Mouse (Mus musculus): ENCODE data around the gene Tfam. TPM values are rescaled to one million over a fixed set of nuclear protein-coding genes. Genes with fewer than 3 reads are reported as not detected.

The Tfam gene
- polyA plus RNA-seq (2016; fragmentation: Nextera tagmentation; extraction: Ambion mirVana): 81.1 and 87.0 TPM in 2 replicates

GRCm38 (mm10) chr10:71238240-71238554 is at the start of gene Tfam:
TSS of gene Tfam (minus strand) at chr10:71238280.
- 3% methylated on average over 7 of the region's 7 CpGs for WGBS
- no peaks in the 10 kb centered on the region for H3K27me3 ChIP-seq
- H3K27ac ChIP-seq: peak within 1 kb of the TSS; percentile 69
- H3K4me3 ChIP-seq (replicated peaks): peak within 1 kb of the TSS; percentile 87
- H3K4me1 ChIP-seq: peaks cover 7% of the 10 kb centered on the region
- peak within 1 kb of the TSS; percentile 77 for H3K9ac ChIP-seq
- H3K36me3 ChIP-seq (replicated peaks): peaks cover 21% of the 10 kb centered on the region
- peak within 1 kb of the TSS; percentile 77 for H3K4me2 ChIP-seq
- no peak for ATAC-seq (ENCODE audit: low FRiP score)
- H3K9me3 ChIP-seq: no peaks in the 10 kb centered on the region

- no peaks in the 10 kb centered on the region for H3K9me3 ChIP-seq
- peaks cover 3% of the 10 kb centered on the region; the same call in 1 of the 2 replicates for H3K36me3 ChIP-seq (replicated peaks)
- peaks cover 35% of the 10 kb centered on the region for H3K4me1 ChIP-seq
- ATAC-seq (ENCODE audit: low FRiP score): peak; percentile 96
- H3K27ac ChIP-seq: peak within 1 kb of the TSS; percentile 84
- H3K27me3 ChIP-seq: peaks cover 5% of the 10 kb centered on the region; the same call in 1 of the 2 replicates
- WGBS: under 1% methylated on average over 50 of the region's 50 CpGs
- H3K9ac ChIP-seq: peak within 1 kb of the TSS; percentile 98
- H3K4me3 ChIP-seq (replicated peaks): peak within 1 kb of the TSS; percentile 95
- H3K4me2 ChIP-seq: peak within 1 kb of the TSS; percentile 63
Measured at GRCm38 (mm10) chr10:71285126-71285580, 47.1 kb upstream of the Tfam start, which contains the start of gene Ube2d1. TSS of gene Ube2d1 (minus strand) at chr10:71285262.

- Histone ChIP-seq H3K27me3 (peaks cover 5% of the 10 kb centered on the region; the same call in 1 of the 2 replicates), H3K9ac (peak overlapping the region; percentile 98), H3K4me1 (peaks cover 35% of the 10 kb centered on the region), H3K4me3 (replicated peaks) (peak overlapping the region; percentile 95), H3K9me3 (no peaks in the 10 kb centered on the region), H3K36me3 (replicated peaks) (peaks cover 3% of the 10 kb centered on the region; the same call in 1 of the 2 replicates), H3K27ac (peak overlapping the region; percentile 84), H3K4me2 (peak overlapping the region; percentile 63)
- ATAC-seq (ENCODE audit: low FRiP score): peak; percentile 86
- under 1% methylated on average over 41 of the region's 41 CpGs for WGBS
Measured at GRCm38 (mm10) chr10:71284511-71285125, 46.5 kb upstream of the Tfam start.

- no peak for ATAC-seq (ENCODE audit: low FRiP score)
- Histone ChIP-seq H3K9me3 (no peaks in the 10 kb centered on the region), H3K4me3 (replicated peaks) (peak overlapping the region; percentile 95), H3K4me1 (peaks cover 35% of the 10 kb centered on the region), H3K27ac (peak overlapping the region; percentile 84; the same call in 1 of the 2 replicates), H3K36me3 (replicated peaks) (peaks cover 3% of the 10 kb centered on the region; the same call in 1 of the 2 replicates), H3K4me2 (peak overlapping the region; percentile 63), H3K27me3 (peaks cover 5% of the 10 kb centered on the region; the same call in 1 of the 2 replicates), H3K9ac (peak overlapping the region; percentile 98)
- WGBS: 17% methylated on average over 8 of the region's 8 CpGs
Measured at GRCm38 (mm10) chr10:71284131-71284510, 46.0 kb upstream of the Tfam start.

- Histone ChIP-seq H3K4me3 (replicated peaks) (no peak overlapping the region), H3K36me3 (replicated peaks) (peaks cover 7% of the 10 kb centered on the region; the same call in 1 of the 2 replicates)
Measured at GRCm38 (mm10) chr10:71273008-71273739, 35.1 kb upstream of the Tfam start.

GRCm38 (mm10) chr10:71267973-71268372 is 29.9 kb upstream of the Tfam start:
- H3K9me3 ChIP-seq: no peaks in the 10 kb centered on the region
- ATAC-seq (ENCODE audit: low FRiP score): no peak
- no peak overlapping the region for H3K27ac ChIP-seq
- no peak overlapping the region for H3K4me3 ChIP-seq (replicated peaks)
- H3K27me3 ChIP-seq: no peaks in the 10 kb centered on the region
- WGBS: 96% methylated on average over 2 of the region's 2 CpGs
- no peak overlapping the region for H3K4me2 ChIP-seq
- H3K36me3 ChIP-seq (replicated peaks): no peaks in the 10 kb centered on the region
- H3K4me1 ChIP-seq: peaks cover 17% of the 10 kb centered on the region
- no peak overlapping the region for H3K9ac ChIP-seq

More at GRCm38 (mm10) chr10:71273008-71273739, 35.1 kb upstream of the Tfam start:
- H3K9ac ChIP-seq: no peak overlapping the region
- no peak overlapping the region for H3K4me2 ChIP-seq
- peaks cover 14% of the 10 kb centered on the region for H3K4me1 ChIP-seq
- WGBS: 71% methylated on average over 9 of the region's 9 CpGs
- H3K9me3 ChIP-seq: no peaks in the 10 kb centered on the region
- peak overlapping the region; percentile 62 for H3K27ac ChIP-seq
- no peaks in the 10 kb centered on the region for H3K27me3 ChIP-seq
- 0 out of 2 replicates have a peak, but pooled peaks have one; percentile 57 for ATAC-seq (ENCODE audit: low FRiP score)

GRCm38 (mm10) chr10:71267511-71267910 is 29.4 kb upstream of the Tfam start:
- no peaks in the 10 kb centered on the region for H3K36me3 ChIP-seq (replicated peaks)
- peaks cover 13% of the 10 kb centered on the region for H3K4me1 ChIP-seq
- H3K9ac ChIP-seq: no peak overlapping the region
- H3K4me2 ChIP-seq: no peak overlapping the region
- 89% methylated on average over 11 of the region's 11 CpGs for whole genome bisulfite sequencing
- ATAC-seq (ENCODE audit: low FRiP score): no peak
- H3K27ac ChIP-seq: no peak overlapping the region
- H3K27me3 ChIP-seq: no peaks in the 10 kb centered on the region
- no peak overlapping the region for H3K4me3 ChIP-seq (replicated peaks)
- no peaks in the 10 kb centered on the region for H3K9me3 ChIP-seq

GRCm38 (mm10) chr10:71265067-71265466 is 27.0 kb upstream of the Tfam start:
- H3K9ac ChIP-seq: no peak overlapping the region
- 91% methylated on average over 4 of the region's 4 CpGs for WGBS

GRCm38 (mm10) chr10:71261637-71262036 is 23.6 kb upstream of the Tfam start:
- Histone ChIP-seq H3K9ac (no peak overlapping the region), H3K36me3 (replicated peaks) (peaks cover 42% of the 10 kb centered on the region), H3K4me2 (no peak overlapping the region), H3K27me3 (no peaks in the 10 kb centered on the region), H3K4me1 (peaks cover 8% of the 10 kb centered on the region; the same call in 1 of the 2 replicates), H3K9me3 (no peaks in the 10 kb centered on the region), H3K4me3 (replicated peaks) (no peak overlapping the region), H3K27ac (no peak overlapping the region)
- 87% methylated on average over 8 of the region's 8 CpGs for WGBS
- ATAC-seq (ENCODE audit: low FRiP score): no peak

More at GRCm38 (mm10) chr10:71265067-71265466, 27.0 kb upstream of the Tfam start:
- no peak overlapping the region for H3K4me3 ChIP-seq (replicated peaks)
- no peak overlapping the region for H3K27ac ChIP-seq
- peaks cover 14% of the 10 kb centered on the region for H3K4me1 ChIP-seq
- H3K4me2 ChIP-seq: no peak overlapping the region
- H3K27me3 ChIP-seq: no peaks in the 10 kb centered on the region
- no peak for ATAC-seq (ENCODE audit: low FRiP score)
- H3K9me3 ChIP-seq: no peaks in the 10 kb centered on the region
- H3K36me3 ChIP-seq (replicated peaks): peaks cover 15% of the 10 kb centered on the region

- Histone ChIP-seq H3K9me3 (no peaks in the 10 kb centered on the region), H3K27ac (no peak overlapping the region), H3K9ac (no peak overlapping the region), H3K4me1 (peaks cover 3% of the 10 kb centered on the region; the same call in 1 of the 2 replicates), H3K4me3 (replicated peaks) (no peak overlapping the region), H3K36me3 (replicated peaks) (peaks cover 64% of the 10 kb centered on the region), H3K4me2 (no peak overlapping the region), H3K27me3 (no peaks in the 10 kb centered on the region)
- ATAC-seq (ENCODE audit: low FRiP score): no peak
- WGBS: 93% methylated on average over 5 of the region's 5 CpGs
Measured at GRCm38 (mm10) chr10:71258943-71259342, 20.9 kb upstream of the Tfam start.

- no peak for ATAC-seq (ENCODE audit: low FRiP score)
- peaks cover 64% of the 10 kb centered on the region for H3K36me3 ChIP-seq (replicated peaks)
- no peak overlapping the region for H3K27ac ChIP-seq
- no peaks in the 10 kb centered on the region for H3K9me3 ChIP-seq
- H3K27me3 ChIP-seq: no peaks in the 10 kb centered on the region
- no peak overlapping the region for H3K4me2 ChIP-seq
- H3K9ac ChIP-seq: no peak overlapping the region
- no peak overlapping the region for H3K4me3 ChIP-seq (replicated peaks)
- peaks cover 3% of the 10 kb centered on the region; the same call in 1 of the 2 replicates for H3K4me1 ChIP-seq
- 88% methylated on average over 8 of the region's 8 CpGs for WGBS
Measured at GRCm38 (mm10) chr10:71258516-71258915, 20.4 kb upstream of the Tfam start.

- H3K9ac ChIP-seq: no peak overlapping the region
- no peak overlapping the region for H3K4me2 ChIP-seq
- H3K4me1 ChIP-seq: no peaks in the 10 kb centered on the region
- H3K4me3 ChIP-seq (replicated peaks): no peak overlapping the region
- 85% methylated on average over 4 of the region's 4 CpGs for WGBS
- no peaks in the 10 kb centered on the region for H3K27me3 ChIP-seq
- H3K36me3 ChIP-seq (replicated peaks): peaks cover 32% of the 10 kb centered on the region
- no peak overlapping the region for H3K27ac ChIP-seq
- no peak for ATAC-seq (ENCODE audit: low FRiP score)
- H3K9me3 ChIP-seq: no peaks in the 10 kb centered on the region
Measured at GRCm38 (mm10) chr10:71253147-71253546, 15.1 kb upstream of the Tfam start.

All from forebrain, embryonic 12.5 days (tissue).